13 mouse cellular contexts compared by ENCODE assay signal in the genomic region with DNA sequence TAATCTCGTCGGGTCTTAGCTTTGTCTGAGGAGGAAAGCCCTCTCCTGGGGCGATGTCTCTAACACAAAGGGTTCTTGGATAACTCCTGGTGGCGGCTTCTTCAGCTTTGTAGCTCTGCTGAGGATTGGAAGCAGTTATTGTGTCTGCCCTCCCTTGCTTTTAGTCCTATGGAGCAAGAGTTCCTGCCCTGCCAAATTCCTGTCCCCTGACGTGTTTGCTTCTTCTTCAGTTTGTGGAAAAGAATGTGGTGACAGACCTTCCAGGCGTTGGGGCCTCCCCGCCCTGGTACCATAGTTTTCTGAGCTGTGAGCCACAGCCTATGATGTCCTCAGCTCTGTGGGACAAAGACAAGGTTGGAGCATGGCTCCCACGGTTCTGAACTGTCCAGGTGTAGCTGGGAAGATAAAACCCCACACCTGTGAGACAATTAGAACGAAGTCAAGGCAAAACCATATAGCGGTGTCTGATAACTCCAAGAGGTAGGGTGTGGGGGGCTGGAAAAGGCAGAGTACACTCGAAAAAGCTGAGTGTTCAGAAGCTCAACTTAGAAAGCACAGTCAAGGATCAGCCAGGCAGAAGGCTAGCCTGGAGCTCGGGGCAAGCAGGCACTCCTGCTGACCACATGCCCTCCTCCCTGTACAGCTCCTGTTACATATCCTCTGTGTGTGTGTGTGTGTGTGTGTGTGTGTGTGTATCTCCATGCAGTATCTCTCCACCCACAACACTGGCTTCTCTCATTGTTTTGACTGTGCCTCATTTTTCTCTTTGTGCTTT. TPM values are rescaled to one million over a fixed set of nuclear protein-coding genes. Genes with fewer than 3 reads are reported as not detected.
DNase-seq lines count a peak whose midpoint lies in the region; TF ChIP-seq lines count a peak whose summit lies in the region.
"Had no signal": no experiment of that assay in that cellular context is flagged by ENCODE, and none has a peak within 500 bp of the region (broad histone marks: within the 10 kb centered on the region; RNA-seq: fewer than 3 reads in every experiment).

No protein-coding gene starts in this region.

- intact Hi-C loops in gastrocnemius, adult 2 months (cut with DNase I) = no loop called here

- TF ChIP-seq CTCF in gastrocnemius, adult 2 months (IDR thresholded peaks at IDR 0.05) = no peak

- H3K4me3 ChIP-seq in gastrocnemius, adult 2 months = peak overlapping the region; percentile 73
- H3K4me3 ChIP-seq: forebrain, embryonic 10.5 days had no signal

- peak; percentile 36 for DNase-seq in gastrocnemius, adult 2 months
- DNase-seq in gastrocnemius, postnatal 10 days = no peak
- peak; percentile 47 for DNase-seq in urinary bladder, postnatal 14 days (ENCODE audit: low spot score)
- DNase-seq in urinary bladder, adult 2 months (ENCODE audit: low spot score) = no peak
- DNase-seq in lung, adult 18-20 months = peak; percentile 34 to 61
- DNase-seq in ovary, postnatal 36 days (ENCODE audit: low spot score) = no peak
- DNase-seq in adrenal gland, postnatal 10 days = no peak
- DNase-seq in B cell, adult 2 months = no peak
- DNase-seq: cerebellum, postnatal 36 days; kidney, adult 11 months; thymus, postnatal 25 days had no signal

- H3K27ac ChIP-seq in gastrocnemius, adult 2 months = peak overlapping the region; percentile 83
- H3K27ac ChIP-seq: forebrain, embryonic 10.5 days had no signal

RNA-seq across cellular contexts. Expression of a gene that starts 1.8 kb away (rescaled TPM):
- total RNA-seq in gastrocnemius, adult 2 months (2021) = 1 to 10 TPM; 1.1 to 3.8 TPM
- 1 to 10 TPM; 2.0 to 2.1 TPM for total RNA-seq in gastrocnemius, postnatal 10 days (2021)
- 4.1 and 4.3 TPM in 2 replicates for polyA plus RNA-seq in urinary bladder, adult 2 months (2012; rRNA removed)
- total RNA-seq in adrenal gland, postnatal 10 days (2021) = 1 to 10 TPM; 1.6 to 2.4 TPM
- polyA plus RNA-seq: Patski had no signal

Comparison
In these comparisons a context has a peak if more than half of its experiments do, and no peak if none do; other contexts are left out.
1. DNase-seq: peak in gastrocnemius, adult 2 months (single experiment), urinary bladder, postnatal 14 days (single experiment) and lung, adult 18-20 months (2 of 2); none in gastrocnemius, postnatal 10 days (single experiment), urinary bladder, adult 2 months (single experiment), ovary, postnatal 36 days (single experiment), adrenal gland, postnatal 10 days (single experiment) and B cell, adult 2 months (0 of 2).